Comparison of ENCODE assay signal across 8 mouse cellular contexts in the genomic region with DNA sequence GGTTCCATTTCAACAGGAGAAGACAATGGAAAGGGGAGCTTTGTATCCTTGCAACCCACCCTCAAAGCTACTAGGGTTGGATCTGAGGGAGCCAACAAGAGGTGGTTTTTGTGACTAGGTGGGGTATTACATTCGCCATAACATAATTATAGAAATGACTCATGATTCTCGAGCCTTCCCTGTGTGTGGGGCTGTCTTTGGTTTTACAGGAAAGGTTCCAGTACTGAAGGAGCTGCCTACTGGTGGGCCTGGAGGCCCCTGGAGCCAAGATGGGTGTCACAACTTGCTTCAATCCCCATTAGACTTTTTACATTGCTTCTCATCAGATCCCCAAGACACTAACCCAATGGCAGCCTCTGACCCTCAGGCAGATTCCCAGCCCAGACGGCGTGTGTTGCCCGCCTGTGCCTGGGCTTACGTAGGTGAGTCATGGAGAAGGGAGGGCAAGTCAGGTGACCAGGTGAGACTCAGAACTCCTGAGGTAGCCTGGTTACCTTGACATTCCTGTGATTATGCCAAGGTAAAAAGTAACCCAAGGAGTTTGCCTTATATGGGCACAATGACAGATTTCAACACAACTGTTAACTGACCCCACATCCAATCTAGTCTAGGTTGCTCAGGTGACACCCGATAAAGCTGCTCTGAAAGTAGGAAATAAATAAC. TPM values are rescaled to one million over a fixed set of nuclear protein-coding genes. Genes with fewer than 3 reads are reported as not detected.
A peak's percentile ranks its signal among the peaks of the same experiment; 100 is the strongest.
DNase-seq lines count a peak whose midpoint lies in the region; ATAC-seq and TF ChIP-seq lines count a peak whose summit lies in the region.
"Had no signal": no experiment of that assay in that cellular context is flagged by ENCODE, and none has a peak within 500 bp of the region (broad histone marks: within the 10 kb centered on the region; RNA-seq: fewer than 3 reads in every experiment).

No protein-coding gene starts in this region.

- peak overlapping the region; percentile 99 for H3K27ac ChIP-seq in embryonic fibroblast, embryonic 13.5 days (ENCODE audit: insufficient read depth, low read length)
- peak overlapping the region; percentile 17; the same call in 1 of the 2 replicates for H3K27ac ChIP-seq in limb, embryonic 10.5 days
- H3K27ac ChIP-seq in forebrain, embryonic 16.5 days (ENCODE audit: low read length) = no peak overlapping the region
- H3K27ac ChIP-seq in midbrain, embryonic 10.5 days (replicated peaks) = no peak overlapping the region

- peaks cover 34% of the 10 kb centered on the region for H3K4me1 ChIP-seq in lung, adult 2 months (ENCODE audit: control insufficient read depth, insufficient read depth, low read length)
- peaks cover 39% of the 10 kb centered on the region for H3K4me1 ChIP-seq in embryonic fibroblast, embryonic 13.5 days (ENCODE audit: control insufficient read depth, insufficient read depth, low read length)
- peaks cover 49% of the 10 kb centered on the region for H3K4me1 ChIP-seq in limb, embryonic 10.5 days
- no peaks in the 10 kb centered on the region; the same call in 1 of the 2 replicates for H3K4me1 ChIP-seq in forebrain, embryonic 16.5 days (replicated peaks; ENCODE audit: control insufficient read depth, insufficient read depth, low read length)
- peaks cover 14% of the 10 kb centered on the region for H3K4me1 ChIP-seq in midbrain, embryonic 10.5 days

- ATAC-seq in forebrain, embryonic 16.5 days = no peak

- H3K36me3 ChIP-seq in limb, embryonic 10.5 days = peaks cover 49% of the 10 kb centered on the region
- no peaks in the 10 kb centered on the region for H3K36me3 ChIP-seq in forebrain, embryonic 16.5 days (ENCODE audit: control insufficient read depth, insufficient read depth)
- peaks cover 46% of the 10 kb centered on the region for H3K36me3 ChIP-seq in midbrain, embryonic 10.5 days

- DNase-seq in lung, adult 18-20 months = peak; percentile 80 to 83
- DNase-seq in lung, adult 2 months = no peak
- no peak for DNase-seq in limb, embryonic 10.5 days (ENCODE audit: low spot score)
- DNase-seq in yolk sac, embryonic 10.5 days (ENCODE audit: low spot score) = peak; percentile 74
- DNase-seq in midbrain, embryonic 10.5 days (ENCODE audit: low spot score) = no peak
- DNase-seq: cerebellum, adult 9-10 months had no signal

- 67% methylated on average over 7 of the region's 7 CpGs for WGBS in lung, adult 2 months
- 88% methylated on average over 7 of the region's 7 CpGs for WGBS in limb, embryonic 10.5 days
- WGBS in forebrain, embryonic 16.5 days = 92% methylated on average over 7 of the region's 7 CpGs
- WGBS in midbrain, embryonic 10.5 days = 97% methylated on average over 7 of the region's 7 CpGs

- no peak overlapping the region for H3K4me2 ChIP-seq in forebrain, embryonic 16.5 days (ENCODE audit: low read length)

- no peak overlapping the region for H3K4me3 ChIP-seq in lung, adult 2 months (replicated peaks; ENCODE audit: extremely low read depth, low read depth, low read length)
- no peak overlapping the region for H3K4me3 ChIP-seq in embryonic fibroblast, embryonic 13.5 days (ENCODE audit: insufficient read depth, low read length)
- no peak overlapping the region for H3K4me3 ChIP-seq in limb, embryonic 10.5 days
- H3K4me3 ChIP-seq in forebrain, embryonic 16.5 days (replicated peaks; ENCODE audit: low read length) = no peak overlapping the region
- no peak overlapping the region for H3K4me3 ChIP-seq in midbrain, embryonic 10.5 days

- no peaks in the 10 kb centered on the region for H3K27me3 ChIP-seq in limb, embryonic 10.5 days (ENCODE audit: low read depth, poor library complexity, severe bottlenecking)
- H3K27me3 ChIP-seq in forebrain, embryonic 16.5 days (replicated peaks; ENCODE audit: control insufficient read depth, insufficient read depth, low read length) = no peaks in the 10 kb centered on the region
- no peaks in the 10 kb centered on the region for H3K27me3 ChIP-seq in midbrain, embryonic 10.5 days (ENCODE audit: low read depth, poor library complexity, severe bottlenecking)

- TF ChIP-seq POLR2A in lung, adult 2 months (IDR thresholded peaks at IDR 0.05; ENCODE audit: borderline replicate concordance, extremely low read depth, low read depth, low read length) = no peak; the same call in 1 of the 2 replicates
- no peak for TF ChIP-seq POLR2A in embryonic fibroblast, embryonic 13.5 days (IDR thresholded peaks at IDR 0.05; ENCODE audit: low read depth, low read length)

- TF ChIP-seq CTCF in lung, adult 2 months (IDR thresholded peaks at IDR 0.05; ENCODE audit: insufficient read depth, low read length) = no peak
- no peak for TF ChIP-seq CTCF in embryonic fibroblast, embryonic 13.5 days (IDR thresholded peaks at IDR 0.05; ENCODE audit: borderline replicate concordance, insufficient read depth, low read length)

- no peak overlapping the region for H3K9ac ChIP-seq in forebrain, embryonic 16.5 days (replicated peaks; ENCODE audit: low read depth, low read length)

- H3K9me3 ChIP-seq in limb, embryonic 10.5 days (replicated peaks) = no peaks in the 10 kb centered on the region
- H3K9me3 ChIP-seq in forebrain, embryonic 16.5 days (ENCODE audit: control insufficient read depth, low read length) = no peaks in the 10 kb centered on the region
- no peaks in the 10 kb centered on the region for H3K9me3 ChIP-seq in midbrain, embryonic 10.5 days (replicated peaks)

RNA-seq across cellular contexts. Expression of a gene that starts 31.0 kb away (rescaled TPM):
- 314 and 324 TPM in 2 replicates for polyA plus RNA-seq in lung, adult 2 months (2012; rRNA removed)
- polyA plus RNA-seq in embryonic fibroblast, embryonic 13.5 days (2011; ENCODE audit: insufficient read length, low read depth, missing spikeins) = 446 and 575 TPM in 2 replicates
- 253 and 285 TPM in 2 replicates for polyA plus RNA-seq in limb, embryonic 10.5 days (2016; fragmentation: Nextera tagmentation; extraction: Ambion mirVana)
- polyA plus RNA-seq in forebrain, embryonic 16.5 days (2015; fragmentation: Nextera tagmentation; extraction: Ambion mirVana) = 150 and 155 TPM in 2 replicates
- 236 and 239 TPM in 2 replicates for polyA plus RNA-seq in midbrain, embryonic 10.5 days (2016; fragmentation: Nextera tagmentation; extraction: Ambion mirVana)

RNA-seq across cellular contexts. Expression of a gene that starts 49.9 kb away (rescaled TPM):
- 0.05 and 1.3 TPM in 2 replicates for polyA plus RNA-seq in lung, adult 2 months (2012; rRNA removed)
- polyA plus RNA-seq in embryonic fibroblast, embryonic 13.5 days (2011; ENCODE audit: insufficient read length, low read depth, missing spikeins) = 0.23 TPM in 1 of 2 replicates, not detected in the other
- 0.44 and 0.48 TPM in 2 replicates for polyA plus RNA-seq in limb, embryonic 10.5 days (2016; fragmentation: Nextera tagmentation; extraction: Ambion mirVana)
- polyA plus RNA-seq in forebrain, embryonic 16.5 days (2015; fragmentation: Nextera tagmentation; extraction: Ambion mirVana) = 0.27 and 0.81 TPM in 2 replicates
- polyA plus RNA-seq in midbrain, embryonic 10.5 days (2016; fragmentation: Nextera tagmentation; extraction: Ambion mirVana) = 0.15 and 0.31 TPM in 2 replicates

RNA-seq across cellular contexts. Expression of a gene that starts 50.5 kb away (rescaled TPM):
- 175 and 234 TPM in 2 replicates for polyA plus RNA-seq in lung, adult 2 months (2012; rRNA removed)
- 328 and 347 TPM in 2 replicates for polyA plus RNA-seq in embryonic fibroblast, embryonic 13.5 days (2011; ENCODE audit: insufficient read length, low read depth, missing spikeins)
- polyA plus RNA-seq in limb, embryonic 10.5 days (2016; fragmentation: Nextera tagmentation; extraction: Ambion mirVana) = 446 and 467 TPM in 2 replicates
- polyA plus RNA-seq in forebrain, embryonic 16.5 days (2015; fragmentation: Nextera tagmentation; extraction: Ambion mirVana) = 296 and 297 TPM in 2 replicates
- 402 and 429 TPM in 2 replicates for polyA plus RNA-seq in midbrain, embryonic 10.5 days (2016; fragmentation: Nextera tagmentation; extraction: Ambion mirVana)

RNA-seq across cellular contexts. Expression of a gene that starts 50.7 kb away (rescaled TPM):
- 16.7 and 17.0 TPM in 2 replicates for polyA plus RNA-seq in lung, adult 2 months (2012; rRNA removed)
- 2.0 and 2.2 TPM in 2 replicates for polyA plus RNA-seq in embryonic fibroblast, embryonic 13.5 days (2011; ENCODE audit: insufficient read length, low read depth, missing spikeins)
- 18.9 and 19.4 TPM in 2 replicates for polyA plus RNA-seq in limb, embryonic 10.5 days (2016; fragmentation: Nextera tagmentation; extraction: Ambion mirVana)
- polyA plus RNA-seq in forebrain, embryonic 16.5 days (2015; fragmentation: Nextera tagmentation; extraction: Ambion mirVana) = 6.7 and 10.0 TPM in 2 replicates
- polyA plus RNA-seq in midbrain, embryonic 10.5 days (2016; fragmentation: Nextera tagmentation; extraction: Ambion mirVana) = 7.9 and 11.4 TPM in 2 replicates

Comparison
In these comparisons a context has a peak if more than half of its experiments do, and no peak if none do; other contexts are left out.
1. DNase-seq: peak in lung, adult 18-20 months (2 of 2) and yolk sac, embryonic 10.5 days (single experiment); none in lung, adult 2 months (single experiment), limb, embryonic 10.5 days (single experiment) and midbrain, embryonic 10.5 days (single experiment).
2. H3K27ac ChIP-seq: peak in embryonic fibroblast, embryonic 13.5 days (single experiment) and limb, embryonic 10.5 days (single experiment); none in forebrain, embryonic 16.5 days (single experiment) and midbrain, embryonic 10.5 days (single experiment).